Mouse (Mus musculus): ENCODE results near the gene Aoc2. TPM values are rescaled to one million over a fixed set of nuclear protein-coding genes. Genes with fewer than 3 reads are reported as not detected.
"Not testable (repeated sequence)": the region's sequence is repeated elsewhere in the genome, so short reads cannot be mapped to it uniquely, and the experiment has no call there.

Gene Aoc2
- total RNA-seq, 4 experiments from 2014 or later, result 5.1 to 9.9 (median 7.4) TPM

DNA sequence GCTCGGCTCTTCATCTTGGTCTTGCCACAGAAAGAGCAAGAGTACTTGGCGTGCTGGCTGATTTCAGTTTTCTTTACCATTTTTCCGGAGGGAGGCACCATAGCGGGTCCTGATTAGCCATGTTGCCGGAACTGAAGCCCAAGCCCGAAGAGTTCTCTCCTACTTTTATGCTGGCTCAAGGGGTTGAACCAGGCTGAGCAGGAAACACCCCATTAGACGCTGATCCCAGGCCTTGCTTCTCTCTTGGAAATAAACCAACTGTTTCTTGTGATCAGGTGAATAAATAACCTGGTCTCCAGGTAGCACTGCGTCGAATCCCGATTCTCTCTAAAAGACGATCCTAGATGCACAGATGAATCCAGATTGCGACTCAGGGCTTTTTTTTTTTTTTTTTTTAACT, 28.6 kb downstream of the Aoc2 start:
- no peak for DNase-seq (ENCODE audit: low spot score in 2 of 2)

DNA sequence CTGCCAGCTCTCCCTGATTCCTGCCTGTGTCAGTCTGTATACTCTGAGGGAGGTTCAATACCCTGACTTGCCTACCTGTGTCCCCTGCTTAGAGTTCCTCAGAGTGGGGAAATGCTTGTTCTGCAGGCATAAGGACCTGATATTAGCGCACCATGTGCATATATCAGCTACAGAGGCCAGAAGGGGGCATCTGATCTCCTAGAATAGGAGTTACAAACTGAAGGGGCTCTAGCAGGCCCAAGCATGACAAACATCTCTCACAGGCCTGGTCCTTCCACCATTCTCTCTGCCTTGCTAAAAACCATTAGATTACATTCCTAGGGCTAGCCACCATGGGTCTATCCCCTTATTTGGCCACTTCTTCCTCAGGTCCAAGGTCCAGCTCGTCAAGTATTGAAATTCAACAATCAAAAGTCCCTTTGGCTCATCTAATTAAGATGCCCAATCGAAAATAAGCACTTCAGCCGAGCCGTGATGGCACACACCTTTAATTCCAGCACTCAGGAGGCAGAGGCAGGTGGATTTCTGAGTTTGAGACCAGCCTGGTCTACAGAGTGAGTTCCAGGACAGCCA, 29.7 kb downstream of the Aoc2 start:
- DNase-seq (ENCODE audit: low spot score in 2 of 2), result no peak

DNA sequence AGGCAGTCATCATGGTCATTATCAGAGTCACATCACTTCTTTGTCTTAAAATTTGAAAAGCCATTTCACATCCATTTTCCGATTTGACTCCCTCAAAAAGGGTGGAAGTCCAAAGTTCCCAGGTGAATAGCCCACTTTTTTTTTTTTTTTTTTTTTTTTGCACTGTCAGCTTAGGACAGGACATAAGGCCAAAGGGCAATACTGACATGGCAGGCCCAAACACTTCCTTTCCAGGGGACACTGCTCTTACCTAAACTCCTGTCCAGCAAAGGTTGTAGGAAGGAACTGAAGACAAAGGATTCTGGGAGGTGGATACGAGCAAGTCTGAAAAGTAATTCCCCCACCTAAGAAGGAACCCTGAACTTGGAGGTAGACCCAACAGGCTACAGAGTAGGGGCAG, 31.1 kb downstream of the Aoc2 start:
- no peak for DNase-seq (ENCODE audit: low spot score in 2 of 2)

DNA sequence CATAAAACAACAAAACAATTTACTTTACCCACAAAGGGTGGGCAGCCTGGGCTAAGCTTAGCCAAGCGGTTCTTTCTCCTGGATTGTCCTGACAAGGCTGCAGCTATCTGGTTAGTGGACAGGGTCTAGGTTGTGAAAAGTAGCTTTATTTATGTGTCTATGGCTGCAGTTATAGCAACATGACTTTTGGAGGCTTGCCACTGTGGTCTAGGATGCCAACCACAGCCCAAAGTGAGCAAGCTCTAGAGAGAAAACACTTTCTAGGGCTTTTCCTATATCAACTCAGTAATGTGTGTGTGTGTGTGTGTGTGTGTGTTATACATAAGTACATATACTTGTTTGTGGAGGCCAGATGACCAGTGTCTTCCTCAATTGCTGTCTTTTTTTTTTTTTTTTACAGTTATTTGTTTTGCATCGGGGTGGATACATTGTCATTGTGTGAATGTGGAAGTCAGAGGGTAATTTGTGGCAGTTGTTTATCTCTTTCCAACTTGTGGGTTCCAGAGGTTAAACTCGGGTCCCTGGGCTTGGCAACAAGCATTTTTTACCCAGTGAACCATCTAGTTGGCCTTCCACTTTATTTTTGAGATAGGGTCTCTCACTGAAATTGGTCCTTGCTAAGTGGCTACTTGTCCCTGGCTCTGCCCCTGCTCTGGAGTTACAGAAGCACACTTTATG, 32.8 kb downstream of the Aoc2 start:
- DNase-seq (ENCODE audit: low spot score in 2 of 2), result no peak

DNA sequence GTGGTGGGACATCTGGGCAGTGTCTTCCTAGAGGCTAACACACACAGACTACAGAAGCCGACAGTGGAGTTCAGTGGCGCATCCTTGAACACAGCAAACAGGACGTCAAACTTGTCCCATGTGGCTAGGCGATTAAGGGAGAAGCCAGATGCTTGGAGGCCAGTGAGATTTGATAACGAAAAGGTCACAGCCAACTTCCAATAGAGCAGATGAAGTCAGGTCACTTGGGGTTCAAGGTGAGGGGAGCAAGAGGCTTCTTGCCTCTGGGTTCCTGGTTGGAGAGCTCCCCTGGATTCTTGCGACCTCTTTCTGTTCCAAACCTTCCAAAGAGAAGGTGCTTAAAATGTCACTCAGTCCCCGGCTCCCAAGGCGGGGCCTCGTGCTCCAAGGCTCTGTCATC, 34.9 kb downstream of the Aoc2 start:
- no peak for DNase-seq (ENCODE audit: low spot score in 2 of 2)

DNA sequence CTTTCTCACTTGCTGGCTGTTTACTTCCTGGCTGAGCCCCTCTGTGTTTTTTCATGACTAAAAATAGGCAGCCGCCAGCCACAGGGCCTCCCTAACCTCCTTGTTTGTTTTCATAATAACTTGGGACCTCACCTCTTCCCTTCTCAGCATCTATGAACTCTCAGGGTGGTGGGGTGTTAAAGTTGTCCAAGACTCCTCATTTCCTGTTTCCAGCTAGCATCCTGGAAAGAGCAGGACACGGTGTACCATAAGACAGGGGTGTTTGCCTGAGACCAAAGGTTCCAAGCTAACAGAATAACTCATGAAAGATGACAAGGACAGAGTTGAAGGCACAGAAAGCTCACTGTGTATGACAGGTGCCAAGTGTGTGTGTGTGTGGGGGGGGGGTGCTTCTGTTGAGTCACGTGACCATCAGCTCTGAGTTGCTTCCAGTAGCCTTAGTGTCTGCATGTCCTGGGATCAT, 35.8 kb downstream of the Aoc2 start:
- DNase-seq (ENCODE audit: low spot score in 2 of 2), result no peak

DNA sequence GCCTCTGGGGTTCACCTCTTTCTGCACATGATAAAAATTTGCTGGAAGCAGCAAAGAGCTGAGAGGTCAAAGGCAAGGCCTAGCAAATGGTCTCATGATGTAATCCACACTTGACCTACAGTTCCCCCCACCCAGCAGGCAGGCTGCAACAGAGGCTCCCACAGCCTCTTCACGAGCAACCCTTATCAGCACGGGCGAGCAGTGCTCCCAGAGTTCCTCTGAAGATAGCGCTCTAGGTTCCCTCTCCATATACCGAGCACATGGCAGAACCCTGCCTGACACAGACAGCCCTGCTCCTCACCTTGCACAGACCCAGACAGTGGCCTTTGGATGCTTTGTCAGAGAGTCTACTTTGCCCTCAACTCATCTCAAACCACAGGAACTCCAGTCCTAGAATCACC, 39.7 kb downstream of the Aoc2 start:
- no peak for DNase-seq (ENCODE audit: low spot score in 2 of 2)

DNA sequence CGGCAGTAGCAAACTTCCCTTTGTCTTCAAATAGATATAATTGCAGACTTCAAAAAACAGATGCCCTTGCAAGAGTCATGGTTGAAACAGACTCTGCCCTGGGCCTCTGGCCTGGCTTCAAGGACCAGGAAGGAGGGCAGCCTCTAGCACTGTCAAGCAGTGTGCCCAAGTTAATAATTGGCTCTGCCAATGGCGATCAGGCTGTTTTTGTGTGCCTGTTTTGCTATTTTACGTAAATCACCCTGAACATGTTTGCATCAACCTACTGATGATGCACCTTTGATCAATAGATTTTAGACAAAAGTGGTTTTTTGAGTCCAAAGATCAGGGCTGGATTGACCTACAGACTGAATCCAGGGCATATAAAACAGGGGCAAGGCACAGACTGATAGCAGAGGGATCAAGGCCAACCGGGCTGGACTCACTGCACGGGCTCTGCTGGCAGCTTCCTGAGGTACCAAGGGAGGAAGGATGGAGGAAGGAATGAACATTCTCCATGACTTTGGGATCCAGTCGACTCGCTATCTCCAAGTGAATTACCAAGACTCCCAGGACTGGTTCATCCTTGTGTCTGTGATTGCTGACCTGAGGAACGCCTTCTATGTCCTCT, 42.6 kb downstream of the Aoc2 start, which contains the start of gene G6pc:
Gene G6pc, plus strand, starts transcription at position 236 of the 610 bp plus-strand sequence.
- no peak for DNase-seq (ENCODE audit: low spot score in 2 of 2)

DNA sequence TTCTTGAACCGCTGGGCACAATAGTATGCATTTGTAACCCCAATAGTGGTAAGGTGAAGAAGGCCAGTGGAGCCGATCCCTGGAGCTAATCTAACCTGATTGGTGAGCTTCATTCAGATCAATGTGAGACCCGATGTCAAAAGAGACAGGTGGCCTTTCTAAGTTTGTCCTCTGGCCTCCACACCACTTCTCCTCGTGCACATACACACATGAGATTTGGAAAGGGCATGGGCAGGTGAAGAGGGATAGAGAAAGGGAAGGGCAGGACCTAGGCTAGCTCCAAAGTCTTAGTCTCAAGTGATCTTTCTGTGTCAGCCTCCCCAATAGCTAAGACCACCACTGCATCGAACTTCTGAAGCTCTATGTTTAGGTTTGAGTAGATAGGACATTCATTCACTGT, 45.3 kb downstream of the Aoc2 start:
- DNase-seq (ENCODE audit: low spot score in 2 of 2), result no peak

DNA sequence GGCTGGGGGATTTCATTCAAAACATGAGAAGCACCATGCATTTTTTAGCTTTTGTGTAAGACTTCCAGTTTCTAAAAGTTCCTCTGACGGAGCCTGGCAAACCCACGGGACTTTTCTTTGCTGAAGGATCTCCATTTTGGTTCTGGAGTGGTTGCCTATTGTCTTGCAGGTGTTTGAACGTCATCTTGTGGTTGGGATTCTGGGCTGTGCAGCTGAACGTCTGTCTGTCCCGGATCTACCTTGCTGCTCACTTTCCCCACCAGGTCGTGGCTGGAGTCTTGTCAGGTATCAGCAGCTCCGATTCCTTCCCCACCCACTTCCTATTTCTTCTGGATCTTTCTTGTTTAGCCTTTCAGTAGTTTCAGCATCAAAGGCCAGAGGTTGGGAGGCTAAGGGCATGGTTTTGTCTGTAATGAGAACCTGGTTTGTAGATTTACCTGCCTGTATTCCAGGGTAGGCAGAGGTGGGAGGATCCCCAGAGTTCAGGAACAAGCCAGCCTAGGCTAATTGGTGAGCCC, 49.6 kb downstream of the Aoc2 start:
- DNase-seq (ENCODE audit: low spot score in 2 of 2), result no peak

DNA sequence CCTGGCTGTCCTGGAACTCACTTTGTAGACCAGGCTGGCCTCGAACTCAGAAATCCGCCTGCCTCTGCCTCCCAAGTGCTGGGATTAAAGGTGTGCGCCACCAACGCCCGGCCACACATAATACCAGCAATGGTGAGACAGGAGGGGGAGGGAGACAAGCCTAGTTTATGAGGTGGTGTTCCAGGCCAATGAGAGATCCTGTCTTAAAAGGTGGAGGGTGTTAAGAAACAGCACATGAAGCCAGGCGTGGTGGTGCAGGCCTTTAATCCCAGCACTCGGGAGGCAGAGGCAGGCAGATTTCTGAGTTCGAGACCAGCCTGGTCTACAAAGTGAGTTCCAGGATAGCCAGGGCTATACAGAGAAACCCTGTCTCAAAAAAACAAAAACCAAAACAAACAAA, 53.3 kb downstream of the Aoc2 start:
- not testable (repeated sequence) for DNase-seq (ENCODE audit: low spot score in 2 of 2)

DNA sequence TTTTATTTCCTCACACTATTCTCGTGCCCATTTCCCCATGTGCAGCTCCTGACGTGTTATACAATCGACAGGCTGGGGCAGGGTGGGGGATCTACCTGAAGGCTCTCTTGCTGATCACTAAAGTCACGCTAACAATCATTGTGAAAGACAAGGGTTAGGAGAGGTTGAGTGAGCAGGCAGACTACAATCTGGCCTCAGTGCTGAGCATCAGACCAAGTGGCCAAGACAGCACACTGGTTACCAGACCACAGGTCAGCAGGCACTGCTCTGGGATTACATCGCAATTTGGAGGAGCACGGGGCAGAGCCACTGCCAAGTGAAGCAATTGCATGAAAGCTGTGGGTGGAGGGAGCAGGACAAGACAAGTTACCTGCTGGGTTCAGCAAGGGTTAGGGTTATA, 54.1 kb downstream of the Aoc2 start:
- DNase-seq (ENCODE audit: low spot score in 2 of 2), result no peak

Small RNAs within 50 kb of the gene (microRNA-seq; reads per million reads assigned to microRNA genes)
- gene Gm25593, result 0 reads per million in 2 experiments

Other genes starting within 250 kb of the Aoc2 start
- gene Hsd17b1, start 246.7 kb upstream of the Aoc2 start, total RNA-seq (2022), result 1 to 10 TPM in 3 of 4 experiments, under 1 TPM in 1; 0.83 to 1.4 (median 1.2) TPM
- gene Coasy, start 242.5 kb upstream of the Aoc2 start, total RNA-seq (2022), result 10 to 100 TPM; 24.5 to 29.1 (median 27.6) TPM
- 10 to 100 TPM; 36.2 to 41.6 (median 39.6) TPM for gene Mlx, start 237.8 kb upstream of the Aoc2 start, total RNA-seq (2022)
- 1 to 10 TPM; 2.5 to 5.4 (median 3.9) TPM for gene Psmc3ip, start 229.6 kb upstream of the Aoc2 start, total RNA-seq (2022)
- 10 to 100 TPM; 51.3 to 53.1 (median 52.4) TPM for gene Retreg3, start 205.2 kb upstream of the Aoc2 start, total RNA-seq (2022)
- 10 to 100 TPM; 39.8 to 43.9 (median 43.3) TPM for gene Tubg1, start 205.1 kb upstream of the Aoc2 start, total RNA-seq (2022)
- 10 to 100 TPM; 32.9 to 43.5 (median 38.2) TPM for gene Tubg2, start 169.2 kb upstream of the Aoc2 start, total RNA-seq (2022)
- 100 to 1,000 TPM; 157 to 185 (median 168) TPM for gene Cntnap1, start 154.5 kb upstream of the Aoc2 start, total RNA-seq (2022)
- 10 to 100 TPM; 13.6 to 16.9 (median 15.6) TPM for gene Plekhh3, start 153.7 kb upstream of the Aoc2 start, total RNA-seq (2022)
- under 1 TPM; 0.31 to 0.50 (median 0.35) TPM for gene Ccr10, start 149.6 kb upstream of the Aoc2 start, total RNA-seq (2022)
- 10 to 100 TPM; 63.5 to 88.1 (median 77.5) TPM for gene Ezh1, start 98.6 kb upstream of the Aoc2 start, total RNA-seq (2022)
- 10 to 100 TPM; 54.2 to 66.0 (median 64.6) TPM for gene Ramp2, start 79.0 kb upstream of the Aoc2 start, total RNA-seq (2022)
- gene Vps25, start 71.4 kb upstream of the Aoc2 start, total RNA-seq (2022), result 10 to 100 TPM; 59.1 to 76.6 (median 65.5) TPM
- 10 to 100 TPM in 3 of 4 experiments, 1 to 10 TPM in 1; 9.0 to 11.6 (median 10.9) TPM for gene Wnk4, start 64.5 kb upstream of the Aoc2 start, total RNA-seq (2022)
- 1 to 10 TPM in 1 of 4 experiments, under 1 TPM in 3; 0.16 to 1.4 (median 0.52) TPM for gene Cntd1, start 46.1 kb upstream of the Aoc2 start, total RNA-seq (2022)
- 10 to 100 TPM; 90.3 to 98.9 (median 91.4) TPM for gene Coa3, start 45.9 kb upstream of the Aoc2 start, total RNA-seq (2022)
- 100 to 1,000 TPM; 167 to 224 (median 191) TPM for gene Becn1, start 22.8 kb upstream of the Aoc2 start, total RNA-seq (2022)
- 100 to 1,000 TPM; 110 to 129 (median 117) TPM for gene Psme3, start 8.8 kb upstream of the Aoc2 start, total RNA-seq (2022)
- gene Aoc3, start 5.5 kb downstream of the Aoc2 start, total RNA-seq (2022), result 1 to 10 TPM in 1 of 4 experiments, under 1 TPM in 3; 0.57 to 1.1 (median 0.78) TPM
- not detected for gene G6pc, start 42.5 kb downstream of the Aoc2 start, total RNA-seq (2022)
- gene Aarsd1, start 92.6 kb downstream of the Aoc2 start, total RNA-seq (2022), result 10 to 100 TPM; 47.6 to 54.3 (median 48.9) TPM
- gene Gm27029, start 99.7 kb downstream of the Aoc2 start, total RNA-seq (2022), result 1 to 10 TPM; 6.0 to 9.6 (median 6.5) TPM
- 10 to 100 TPM; 27.8 to 35.4 (median 31.9) TPM for gene Rundc1, start 100.0 kb downstream of the Aoc2 start, total RNA-seq (2022)
- 1 to 10 TPM in 3 of 4 experiments, under 1 TPM in 1; 0.74 to 1.5 (median 1.3) TPM for gene Ptges3l, start 100.3 kb downstream of the Aoc2 start, total RNA-seq (2022)
- gene Rpl27, start 117.2 kb downstream of the Aoc2 start, total RNA-seq (2022), result 10 to 100 TPM; 23.9 to 46.8 (median 33.8) TPM
- gene Ifi35, start 123.3 kb downstream of the Aoc2 start, total RNA-seq (2022), result 1 to 10 TPM; 2.2 to 7.6 (median 3.5) TPM
- gene Rnd2, start 139.9 kb downstream of the Aoc2 start, total RNA-seq (2022), result 100 to 1,000 TPM; 109 to 121 (median 110) TPM
- gene Vat1, start 141.2 kb downstream of the Aoc2 start, total RNA-seq (2022), result 10 to 100 TPM; 27.9 to 42.8 (median 34.9) TPM
- gene Brca1, start 226.9 kb downstream of the Aoc2 start, total RNA-seq (2022), result 1 to 10 TPM in 3 of 4 experiments, under 1 TPM in 1; 0.83 to 2.0 (median 1.4) TPM
- gene Nbr1, start 227.1 kb downstream of the Aoc2 start, total RNA-seq (2022), result 100 to 1,000 TPM; 125 to 154 (median 137) TPM

All from layer of hippocampus, adult 8-10 months (tissue).